Mouse (Mus musculus): ENCODE data around the gene 2310057M21Rik. TPM values are rescaled to one million over a fixed set of nuclear protein-coding genes. Genes with fewer than 3 reads are reported as not detected.
"Not testable (repeated sequence)": the region's sequence is repeated elsewhere in the genome, so short reads cannot be mapped to it uniquely, and the experiment has no call there.

The 2310057M21Rik gene
- polyA plus RNA-seq (2015; fragmentation: Nextera tagmentation; extraction: Ambion mirVana) = 24.0 and 24.6 TPM in 2 replicates

DNA sequence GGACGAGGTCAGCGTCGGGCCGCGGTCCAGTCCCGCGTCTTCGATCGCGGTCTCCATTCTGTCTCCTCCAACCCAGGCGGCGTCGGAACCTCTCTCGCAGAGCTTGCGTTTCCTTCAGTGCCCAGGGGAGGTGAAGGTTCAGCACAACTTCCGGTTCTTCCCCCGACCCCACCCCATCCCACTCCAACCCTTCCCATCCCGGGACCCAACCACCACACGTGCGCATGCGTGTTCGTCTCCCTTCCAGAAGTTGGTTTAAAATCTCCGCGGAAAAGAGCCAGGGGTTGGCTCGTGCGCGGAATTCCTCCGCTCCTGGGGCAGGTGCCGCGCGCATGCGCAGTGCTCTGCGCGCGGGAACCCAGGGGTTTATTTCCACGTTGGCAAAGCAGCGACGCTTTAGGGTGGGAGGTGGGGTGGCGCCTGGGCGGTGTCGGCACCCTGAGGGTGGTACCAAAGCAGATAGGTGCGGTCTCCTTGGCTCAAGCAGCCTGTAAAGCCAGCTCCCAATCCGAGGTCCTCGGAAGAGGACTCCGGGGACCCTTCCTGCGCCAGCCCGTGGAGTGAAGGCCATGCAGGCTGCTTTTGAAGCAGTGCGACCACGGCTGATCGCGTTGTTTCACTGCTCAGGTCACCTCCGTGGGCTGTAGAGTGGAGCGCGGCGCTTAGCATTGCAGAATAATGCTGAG, at the start of gene 2310057M21Rik:
Gene 2310057M21Rik (minus strand): TSS at position 145 of the 686 bp plus-strand sequence.
- peak within 1 kb of the TSS; percentile 92 for H3K4me3 ChIP-seq (replicated peaks)
- H3K36me3 ChIP-seq = peaks cover 15% of the 10 kb centered on the region
- WGBS = under 1% methylated on average over 55 of the region's 55 CpGs
- no peaks in the 10 kb centered on the region for H3K9me3 ChIP-seq (replicated peaks)
- peak within 1 kb of the TSS; percentile 83 for H3K9ac ChIP-seq
- ATAC-seq (ENCODE audit: insufficient number of reproducible peaks, low FRiP score, low TSS enrichment, low read depth) = peak; percentile 99
- H3K4me1 ChIP-seq = peaks cover 15% of the 10 kb centered on the region
- peak within 1 kb of the TSS; percentile 96 for H3K27ac ChIP-seq (replicated peaks)
- no peaks in the 10 kb centered on the region for H3K27me3 ChIP-seq
- H3K4me2 ChIP-seq (replicated peaks) = peak within 1 kb of the TSS; percentile 94

GRCm38 (mm10) chr7:131411941-131412270, 49.3 kb upstream of the 2310057M21Rik start:
- no peak overlapping the region; the same call in 1 of the 2 replicates for H3K4me2 ChIP-seq (replicated peaks)
- H3K36me3 ChIP-seq = no peaks in the 10 kb centered on the region
- H3K4me3 ChIP-seq (replicated peaks) = peak overlapping the region; percentile 98
- no peaks in the 10 kb centered on the region for H3K27me3 ChIP-seq
- H3K27ac ChIP-seq (replicated peaks) = no peak overlapping the region
- 59% methylated on average over 2 of the region's 2 CpGs for WGBS
- H3K4me1 ChIP-seq = peaks cover 17% of the 10 kb centered on the region; the same call in 1 of the 2 replicates
- no peak overlapping the region for H3K9ac ChIP-seq
- ATAC-seq (ENCODE audit: insufficient number of reproducible peaks, low FRiP score, low TSS enrichment, low read depth) = no peak
- H3K9me3 ChIP-seq (replicated peaks) = no peaks in the 10 kb centered on the region

GRCm38 (mm10) chr7:131411221-131411940, 48.8 kb upstream of the 2310057M21Rik start:
- Histone ChIP-seq H3K9ac (peak overlapping the region; percentile 86; the same call in 1 of the 2 replicates), H3K27me3 (no peaks in the 10 kb centered on the region)
- ATAC-seq (ENCODE audit: insufficient number of reproducible peaks, low FRiP score, low TSS enrichment, low read depth) = no peak

DNA sequence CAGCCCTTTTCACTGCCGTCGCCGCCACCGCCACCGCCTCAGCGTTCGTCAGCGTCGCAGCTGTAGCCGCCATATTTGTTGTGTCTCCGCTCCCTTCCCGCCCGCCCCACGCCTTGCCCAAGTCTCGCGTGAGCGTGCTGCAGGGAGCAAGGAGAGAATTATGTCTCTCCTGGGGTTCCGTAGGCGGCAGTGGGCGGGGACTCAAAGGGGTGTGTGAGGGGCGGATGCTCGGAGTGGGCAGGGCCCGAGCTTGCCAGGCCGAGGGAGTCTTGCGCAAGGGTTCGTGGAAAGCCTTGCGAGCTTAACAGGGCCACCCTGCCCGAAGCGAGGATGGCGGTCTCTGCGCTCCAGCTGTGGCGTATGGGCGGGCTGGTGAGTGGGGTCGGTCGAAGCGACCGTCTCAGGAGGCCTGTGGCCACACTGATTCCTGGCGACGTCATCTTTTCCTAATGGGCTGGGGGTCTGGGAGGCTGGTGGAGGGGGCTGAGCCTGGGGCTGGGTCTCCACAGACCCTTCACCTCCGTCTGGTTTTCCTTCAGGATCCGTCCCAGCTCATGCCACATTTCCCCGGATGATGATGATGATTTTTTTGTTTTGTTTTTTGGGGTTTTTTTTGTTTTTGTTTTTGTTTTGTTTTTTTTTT, 48.0 kb upstream of the 2310057M21Rik start, which contains the start of the genes Ikzf5 and Acadsb:
Gene Ikzf5 (minus strand): TSS at position 106 of the 643 bp plus-strand sequence.
Gene Acadsb (plus strand): TSS at position 186 of the 643 bp plus-strand sequence.
- H3K4me2 ChIP-seq (replicated peaks) = peak within 1 kb of the TSS; percentile 61
- H3K4me3 ChIP-seq (replicated peaks) = peak within 1 kb of the TSS; percentile 98
- peak within 1 kb of the TSS; percentile 86 for H3K9ac ChIP-seq
- H3K36me3 ChIP-seq = no peaks in the 10 kb centered on the region
- peak within 1 kb of the TSS; percentile 82 for H3K27ac ChIP-seq (replicated peaks)
- peak; percentile 100 for ATAC-seq (ENCODE audit: insufficient number of reproducible peaks, low FRiP score, low TSS enrichment, low read depth)
- H3K4me1 ChIP-seq = peaks cover 17% of the 10 kb centered on the region; the same call in 1 of the 2 replicates
- H3K27me3 ChIP-seq = no peaks in the 10 kb centered on the region
- H3K9me3 ChIP-seq (replicated peaks) = no peaks in the 10 kb centered on the region
- 0% methylated on average over 41 of the region's 42 CpGs for WGBS

More at GRCm38 (mm10) chr7:131411221-131411940, 48.8 kb upstream of the 2310057M21Rik start:
- Histone ChIP-seq H3K36me3 (no peaks in the 10 kb centered on the region), H3K27ac (replicated peaks) (no peak overlapping the region), H3K4me1 (peaks cover 17% of the 10 kb centered on the region; the same call in 1 of the 2 replicates), H3K9me3 (replicated peaks) (no peaks in the 10 kb centered on the region), H3K4me2 (replicated peaks) (peak overlapping the region; percentile 61), H3K4me3 (replicated peaks) (peak overlapping the region; percentile 98)
- 36% methylated on average over 10 of the region's 10 CpGs for WGBS

DNA sequence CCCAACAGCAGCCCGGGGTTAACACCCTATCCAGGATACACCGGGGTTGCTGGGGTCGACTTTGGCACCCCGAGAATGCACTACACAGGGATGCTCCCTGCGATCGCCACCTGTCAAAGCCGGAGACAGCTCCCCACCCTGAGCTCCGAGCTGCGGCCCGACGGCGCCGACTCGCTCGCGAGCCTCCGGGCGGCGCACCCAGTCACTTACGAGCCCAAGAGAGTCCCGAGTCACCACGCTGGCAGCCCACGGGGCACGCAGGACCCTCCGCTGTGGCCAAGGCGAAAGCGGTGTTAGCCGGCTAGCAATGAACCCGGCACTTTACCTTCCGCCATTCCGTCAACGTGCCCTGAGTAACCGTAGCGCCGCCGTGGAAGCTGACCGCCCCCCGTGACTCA, 47.4 kb upstream of the 2310057M21Rik start:
- Histone ChIP-seq H3K4me2 (replicated peaks) (peak overlapping the region; percentile 61), H3K27ac (replicated peaks) (peak overlapping the region; percentile 82), H3K4me3 (replicated peaks) (peak overlapping the region; percentile 98), H3K9me3 (replicated peaks) (no peaks in the 10 kb centered on the region), H3K36me3 (no peaks in the 10 kb centered on the region), H3K9ac (peak overlapping the region; percentile 86), H3K27me3 (no peaks in the 10 kb centered on the region), H3K4me1 (peaks cover 17% of the 10 kb centered on the region; the same call in 1 of the 2 replicates)
- peak; percentile 5 for ATAC-seq (ENCODE audit: insufficient number of reproducible peaks, low FRiP score, low TSS enrichment, low read depth)
- WGBS = under 1% methylated on average over 38 of the region's 38 CpGs

DNA sequence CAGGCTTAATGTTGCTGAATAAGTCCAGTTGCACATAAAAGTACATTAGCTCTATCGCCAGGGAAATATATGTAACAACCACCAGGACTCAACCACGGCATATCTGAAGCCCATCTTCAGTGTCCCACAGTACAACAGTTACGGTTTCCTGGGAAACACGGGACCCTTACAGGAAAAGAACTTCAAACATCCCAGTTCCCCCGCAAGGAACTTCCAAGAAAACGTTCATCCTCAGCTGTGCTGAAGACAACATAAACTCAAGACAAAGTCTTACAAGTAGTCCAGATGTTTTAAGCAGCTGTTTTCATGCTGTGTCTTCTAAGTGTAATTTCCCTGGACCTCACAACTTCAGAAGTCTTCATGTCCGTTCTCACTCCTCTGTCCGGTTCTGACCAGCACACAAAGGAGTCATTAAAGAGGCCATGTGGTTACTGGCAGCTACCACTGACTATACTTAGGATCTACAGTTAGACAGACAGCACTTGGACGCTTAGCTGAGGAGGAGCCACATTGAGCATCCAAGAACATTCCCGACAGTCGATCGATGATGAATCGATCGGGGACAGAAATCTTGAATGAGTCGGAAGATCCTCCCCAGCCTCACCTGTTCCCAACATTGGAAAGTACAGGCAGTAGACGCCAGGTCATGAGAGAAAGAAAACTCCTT, 46.9 kb upstream of the 2310057M21Rik start:
- ATAC-seq (ENCODE audit: insufficient number of reproducible peaks, low FRiP score, low TSS enrichment, low read depth) = no peak
- Histone ChIP-seq H3K4me3 (replicated peaks) (peak overlapping the region; percentile 98), H3K27ac (replicated peaks) (no peak overlapping the region), H3K4me1 (peaks cover 17% of the 10 kb centered on the region; the same call in 1 of the 2 replicates), H3K27me3 (no peaks in the 10 kb centered on the region), H3K9ac (peak overlapping the region; percentile 86), H3K36me3 (no peaks in the 10 kb centered on the region), H3K4me2 (replicated peaks) (peak overlapping the region; percentile 61), H3K9me3 (replicated peaks) (no peaks in the 10 kb centered on the region)
- 4% methylated on average over 16 of the region's 16 CpGs for WGBS

DNA sequence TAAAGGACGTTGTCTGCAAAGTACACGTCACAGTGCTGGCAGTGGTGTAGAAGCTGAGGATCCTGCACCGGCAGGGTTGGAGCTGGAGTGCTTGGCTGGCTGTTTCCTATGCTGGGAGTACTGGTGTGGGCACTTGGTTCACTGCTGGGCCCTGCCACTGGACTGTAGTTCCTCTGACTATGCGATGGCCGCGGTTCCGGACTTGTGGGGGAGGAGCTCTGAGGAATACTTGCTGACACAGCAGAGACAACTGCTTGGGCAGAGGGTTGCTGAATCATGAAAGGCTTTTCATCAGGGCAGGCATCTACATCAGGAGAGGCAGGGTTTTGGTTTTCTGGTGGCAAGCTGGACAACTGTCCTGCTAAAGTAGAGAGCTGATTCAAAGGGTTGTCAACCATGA, 29.2 kb upstream of the 2310057M21Rik start:
- not testable (repeated sequence) for H3K9me3 ChIP-seq (replicated peaks); H3K4me1 ChIP-seq; ATAC-seq (ENCODE audit: insufficient number of reproducible peaks, low FRiP score, low TSS enrichment, low read depth); H3K4me2 ChIP-seq (replicated peaks); H3K9ac ChIP-seq; H3K4me3 ChIP-seq (replicated peaks); H3K27me3 ChIP-seq; H3K27ac ChIP-seq (replicated peaks)
- peaks cover 32% of the 10 kb centered on the region for H3K36me3 ChIP-seq
- 87% methylated on average over 7 of the region's 7 CpGs for WGBS

DNA sequence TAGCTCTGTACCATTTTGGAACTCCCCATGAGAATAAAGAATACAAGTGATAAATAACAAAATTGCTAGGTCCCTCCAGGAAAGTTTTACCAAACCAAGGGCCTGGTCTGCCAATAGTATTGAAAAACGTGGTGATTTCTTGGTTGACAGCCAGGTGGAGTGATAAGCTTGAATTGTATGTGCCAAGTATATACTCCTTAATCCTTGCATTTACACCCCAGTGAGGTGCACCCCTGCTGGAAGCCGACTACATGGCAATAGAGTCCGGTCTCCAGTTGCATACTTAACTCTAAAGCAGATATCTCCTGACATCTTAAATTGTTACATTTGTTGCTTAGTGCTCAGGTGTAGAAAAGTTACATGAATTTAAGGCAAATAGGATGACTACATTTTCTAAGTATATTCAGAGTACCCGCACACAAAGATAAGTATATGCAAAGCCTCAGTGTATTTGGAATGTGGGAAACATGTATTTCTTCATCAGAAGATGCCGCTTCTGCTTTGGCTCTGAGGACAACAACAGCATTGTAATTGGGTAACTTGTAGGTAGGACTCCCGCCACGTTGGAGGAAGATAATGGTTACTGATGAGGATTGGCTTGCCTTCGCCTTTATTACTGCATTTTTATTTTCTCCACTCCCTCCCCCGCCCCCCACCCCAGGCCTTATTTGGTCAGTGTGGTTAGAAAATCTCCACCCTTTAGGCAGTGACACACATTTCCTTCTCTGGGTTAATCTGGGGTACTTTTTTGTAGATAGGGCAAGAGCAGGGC, 9.5 kb upstream of the 2310057M21Rik start:
- Histone ChIP-seq H3K4me3 (replicated peaks) (peak overlapping the region; percentile 82), H3K4me2 (replicated peaks) (peak overlapping the region; percentile 61), H3K36me3 (0 out of 2 replicates have a peak, but pooled peaks cover 3% of the 10 kb centered on the region), H3K9ac (peak overlapping the region; percentile 87), H3K9me3 (replicated peaks) (no peaks in the 10 kb centered on the region), H3K4me1 (peaks cover 8% of the 10 kb centered on the region), H3K27ac (replicated peaks) (no peak overlapping the region), H3K27me3 (no peaks in the 10 kb centered on the region)
- 68% methylated on average over 9 of the region's 9 CpGs for WGBS
- ATAC-seq (ENCODE audit: insufficient number of reproducible peaks, low FRiP score, low TSS enrichment, low read depth) = no peak

DNA sequence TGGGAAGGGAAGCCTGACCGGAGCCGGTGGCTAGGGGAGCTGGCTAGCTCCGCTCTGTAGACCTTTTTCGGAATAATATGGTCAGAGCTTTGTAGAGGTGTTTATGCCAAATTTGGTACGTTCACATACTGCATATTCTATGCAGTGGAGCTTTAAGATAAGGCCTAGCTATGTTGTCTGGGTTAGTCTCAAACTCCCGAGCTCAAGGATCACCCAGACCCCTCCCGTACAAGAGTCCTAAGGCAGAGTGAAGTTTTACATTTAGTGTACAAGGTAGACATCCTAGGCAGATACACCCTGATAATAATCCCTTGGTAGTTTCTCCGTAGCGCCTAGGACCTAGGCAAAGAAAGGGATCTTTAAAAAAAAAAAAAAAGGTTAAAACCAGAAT, 8.9 kb upstream of the 2310057M21Rik start:
- 0 out of 2 replicates have a peak, but pooled peaks cover 3% of the 10 kb centered on the region for H3K36me3 ChIP-seq
- WGBS = 9% methylated on average over 9 of the region's 9 CpGs
- no peaks in the 10 kb centered on the region for H3K27me3 ChIP-seq
- peaks cover 8% of the 10 kb centered on the region for H3K4me1 ChIP-seq
- peak overlapping the region; percentile 61 for H3K4me2 ChIP-seq (replicated peaks)
- H3K9me3 ChIP-seq (replicated peaks) = no peaks in the 10 kb centered on the region
- ATAC-seq (ENCODE audit: insufficient number of reproducible peaks, low FRiP score, low TSS enrichment, low read depth) = no peak
- peak overlapping the region; percentile 87 for H3K9ac ChIP-seq
- H3K4me3 ChIP-seq (replicated peaks) = peak overlapping the region; percentile 82
- H3K27ac ChIP-seq (replicated peaks) = peak overlapping the region; percentile 98

Measured in embryonic facial prominence, embryonic 15.5 days (tissue).